Mouse (Mus musculus) limb, embryonic 14.5 days (tissue): ENCODE measurements at regions not wholly inside any gene's neighbourhood (a gene's known extent, or its start where the extent isn't known, plus 50 kb on each side); places are given as distances from the start of the nearest gene placed in this dataset.

Experiments
- ATAC-seq: fragments of 200-750 bp; cut with Nextera tagmentation; 2 replicates; pipeline ENCODE4 v1.8.0; 2017; ENCODE audit warnings: low read depth, moderate number of reproducible peaks, moderate TSS enrichment; ENCODE audit not compliant: low FRiP score
- DNase-seq: peaks from one replicate; pipeline ENCODE4 v3.0.0-alpha.2; 2015; ENCODE audit warnings: low spot score
- H3K27ac ChIP-seq: fragments of 300-500 bp; sonication (generic); replicated peaks from 2 replicates; pipeline ENCODE4 v1.5.1; 2014; ENCODE audit warnings: low read depth, mild to moderate bottlenecking, low read length, moderate library complexity, mixed read lengths
- H3K27me3 ChIP-seq: fragments of 300-500 bp; sonication (generic); 2 replicates; pipeline ENCODE4 v1.6.1; 2014; ENCODE audit warnings: low read length, mixed read lengths; ENCODE audit not compliant: control insufficient read depth, insufficient read depth
- H3K36me3 ChIP-seq: fragments of 300-500 bp; sonication (generic); 2 replicates; pipeline ENCODE4 v1.6.1; 2014; ENCODE audit warnings: mild to moderate bottlenecking, low read length, moderate library complexity, mixed read lengths; ENCODE audit not compliant: control insufficient read depth, insufficient read depth
- H3K4me1 ChIP-seq: fragments of 300-500 bp; sonication (generic); 2 replicates; pipeline ENCODE4 v1.6.1; 2014; ENCODE audit warnings: antibody characterized with exemption, low read length, mixed read lengths; ENCODE audit not compliant: control insufficient read depth, insufficient read depth
- H3K4me2 ChIP-seq: fragments of 300-500 bp; sonication (generic); replicated peaks from 2 replicates; pipeline ENCODE4 v1.6.1; 2014; ENCODE audit warnings: low read depth, mild to moderate bottlenecking, low read length, moderate library complexity; ENCODE audit not compliant: severe bottlenecking
- H3K4me3 ChIP-seq: fragments of 300-500 bp; sonication (generic); replicated peaks from 2 replicates; pipeline ENCODE4 v1.5.1; 2014; ENCODE audit warnings: low read length
- H3K9ac ChIP-seq: fragments of 300-500 bp; sonication (generic); 2 replicates; pipeline ENCODE4 v1.6.1; 2014; ENCODE audit warnings: mild to moderate bottlenecking, low read depth, low read length, moderate library complexity; ENCODE audit not compliant: severe bottlenecking
- H3K9me3 ChIP-seq: fragments of 300-500 bp; sonication (generic); 2 replicates; pipeline ENCODE4 v1.6.1; 2016; ENCODE audit warnings: low read length; ENCODE audit not compliant: control insufficient read depth
- POLR2A ChIP-seq: fragments of 200-500 bp; IDR thresholded peaks from 2 replicates; pipeline ENCODE4 v1.8.0; 2012; ENCODE audit warnings: inconsistent platforms, mild to moderate bottlenecking, moderate library complexity, borderline replicate concordance; ENCODE audit not compliant: insufficient read depth, insufficient read length; ENCODE audit errors: extremely low read depth
- WGBS: fragments of 180-500 bp; shearing (Covaris S2); extraction: QIAGEN DNeasy Blood & Tissue Kit; methylation state at CpG from one replicate; pipeline ENCODE4 v1.1.7; 2014; 5-methylcytosine and 5-hydroxymethylcytosine counted together

DNA sequence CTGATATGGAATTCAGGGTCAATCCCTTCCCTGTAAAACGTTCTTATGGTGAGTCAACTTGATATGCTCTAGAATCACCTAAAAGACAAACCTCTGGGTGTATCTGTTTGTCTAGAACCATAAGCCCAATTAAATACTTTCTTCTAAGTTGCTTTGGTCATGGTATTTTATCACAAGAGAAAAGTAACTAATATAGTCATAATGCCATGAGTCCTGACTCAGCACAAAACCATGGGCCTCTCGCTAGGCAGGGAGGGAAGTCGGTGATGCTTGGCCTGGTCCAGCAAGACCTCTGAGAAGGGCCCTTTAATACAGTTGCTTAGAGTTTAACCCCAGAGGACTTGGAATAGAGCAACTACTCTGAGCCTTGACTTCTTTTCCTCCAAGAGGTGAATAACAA, 153.7 kb downstream of the Dll1 start:
- no peak overlapping the region for H3K9ac ChIP-seq
- WGBS: 92% methylated on average over 3 of the region's 3 CpGs
- no peak overlapping the region for H3K27ac ChIP-seq
- no peak overlapping the region for H3K4me2 ChIP-seq
- peaks cover 4% of the 10 kb centered on the region; the same call in 1 of the 2 replicates for H3K4me1 ChIP-seq
- TF ChIP-seq POLR2A: no peak
- no peaks in the 10 kb centered on the region for H3K36me3 ChIP-seq
- DNase-seq (no peak), ATAC-seq (no peak)
- no peaks in the 10 kb centered on the region for H3K27me3 ChIP-seq
- H3K9me3 ChIP-seq: no peaks in the 10 kb centered on the region
- H3K4me3 ChIP-seq: no peak overlapping the region

DNA sequence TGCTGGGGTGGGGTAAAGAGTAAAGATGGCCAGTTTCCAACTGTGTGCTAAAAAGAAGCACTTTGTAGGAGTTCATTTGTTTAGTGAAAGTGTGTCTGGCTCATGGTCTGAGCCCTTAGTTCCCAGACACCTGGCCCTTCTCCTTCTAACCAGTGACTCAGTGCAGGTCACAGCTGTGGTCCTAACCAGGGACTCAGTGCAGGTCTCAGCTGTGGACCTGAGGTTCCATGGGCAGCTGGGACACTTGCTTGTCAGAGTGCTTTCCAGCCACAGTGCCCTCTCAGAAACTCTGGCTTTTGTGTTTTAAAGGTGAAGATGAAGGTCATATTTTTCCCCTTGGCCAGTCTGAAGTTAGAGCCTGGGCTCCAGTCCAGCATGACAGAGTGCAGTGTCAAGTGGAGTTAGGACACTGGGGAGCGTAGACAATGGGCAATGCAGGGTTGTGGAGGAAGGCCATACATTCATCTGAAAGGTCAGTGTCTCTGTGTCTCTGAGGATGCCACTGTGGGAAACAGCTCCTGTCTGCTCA, 162.5 kb downstream of the Dll1 start:
- no peaks in the 10 kb centered on the region for H3K4me1 ChIP-seq
- no peak overlapping the region for H3K27ac ChIP-seq
- TF ChIP-seq POLR2A: no peak
- 80% methylated on average over 1 of the region's 1 CpGs for WGBS
- no peaks in the 10 kb centered on the region for H3K9me3 ChIP-seq
- no peaks in the 10 kb centered on the region for H3K27me3 ChIP-seq
- no peak overlapping the region for H3K9ac ChIP-seq
- no peak for DNase-seq
- no peak for ATAC-seq
- H3K4me3 ChIP-seq: no peak overlapping the region
- H3K36me3 ChIP-seq: no peaks in the 10 kb centered on the region
- no peak overlapping the region for H3K4me2 ChIP-seq

DNA sequence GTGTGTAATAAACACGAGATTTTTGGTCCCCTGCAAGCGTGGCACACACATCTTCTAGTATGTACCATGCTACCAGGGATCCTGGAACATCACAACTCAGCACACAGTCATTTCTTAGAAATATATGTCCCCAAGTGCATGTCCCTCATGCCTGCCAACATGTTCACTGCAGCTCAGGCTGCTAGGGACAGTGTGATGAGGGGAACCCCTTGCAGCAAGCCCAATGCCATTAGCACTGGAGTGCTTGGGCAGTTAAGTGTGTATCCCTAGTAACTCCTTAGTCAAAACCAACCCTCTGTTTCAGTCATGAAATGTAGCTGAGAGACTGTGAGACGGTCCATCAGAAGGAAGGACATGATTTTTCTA, 167.5 kb upstream of the Gm3448 start:
- Histone ChIP-seq H3K9me3 (no peaks in the 10 kb centered on the region), H3K27me3 (no peaks in the 10 kb centered on the region), H3K27ac (no peak overlapping the region), H3K4me2 (peak overlapping the region; percentile 52), H3K9ac (no peak overlapping the region), H3K36me3 (no peaks in the 10 kb centered on the region), H3K4me1 (peaks cover 13% of the 10 kb centered on the region; the same call in 1 of the 2 replicates), H3K4me3 (no peak overlapping the region)
- WGBS: 47% methylated on average over 3 of the region's 3 CpGs
- DNase-seq (no peak), ATAC-seq (no peak)
- TF ChIP-seq POLR2A: no peak

DNA sequence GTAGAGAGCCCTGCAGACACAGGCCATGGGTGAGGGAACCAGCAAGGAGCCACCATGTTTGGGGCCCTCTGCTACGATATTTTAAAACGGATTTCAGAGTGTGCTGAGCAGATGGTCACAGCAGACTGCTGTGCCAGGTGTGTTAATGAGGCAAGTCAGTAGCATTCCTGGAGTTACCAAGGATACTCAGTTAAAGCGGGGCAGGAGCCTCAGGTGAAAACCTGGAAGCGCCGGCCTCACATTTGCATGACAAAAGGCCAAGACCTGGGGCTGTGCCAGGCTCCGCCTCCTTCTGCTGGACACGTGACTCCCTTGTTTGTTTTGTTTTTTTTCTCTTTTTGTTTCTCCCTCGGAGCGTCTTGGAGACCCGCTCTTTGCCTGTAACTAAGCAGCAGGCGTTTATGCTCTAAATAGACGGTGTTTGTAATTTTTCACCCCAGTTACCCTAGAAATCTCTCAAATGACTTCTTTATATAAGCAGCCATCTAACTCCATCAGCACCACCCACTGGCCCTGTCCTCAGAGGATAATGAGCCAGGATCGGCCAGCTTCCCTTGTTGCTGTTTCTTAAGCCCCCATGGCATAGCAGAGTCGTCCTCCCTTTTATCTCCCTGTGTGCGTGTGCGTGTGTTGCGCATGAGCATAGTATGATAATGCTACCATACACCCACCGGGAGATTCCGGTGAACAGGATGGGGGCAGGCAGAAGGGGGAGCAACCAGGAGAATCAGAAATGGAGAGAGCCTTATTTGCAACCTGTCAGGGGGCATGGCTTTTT, 166.9 kb upstream of the Gm3448 start:
- DNase-seq: peak; percentile 65

DNA sequence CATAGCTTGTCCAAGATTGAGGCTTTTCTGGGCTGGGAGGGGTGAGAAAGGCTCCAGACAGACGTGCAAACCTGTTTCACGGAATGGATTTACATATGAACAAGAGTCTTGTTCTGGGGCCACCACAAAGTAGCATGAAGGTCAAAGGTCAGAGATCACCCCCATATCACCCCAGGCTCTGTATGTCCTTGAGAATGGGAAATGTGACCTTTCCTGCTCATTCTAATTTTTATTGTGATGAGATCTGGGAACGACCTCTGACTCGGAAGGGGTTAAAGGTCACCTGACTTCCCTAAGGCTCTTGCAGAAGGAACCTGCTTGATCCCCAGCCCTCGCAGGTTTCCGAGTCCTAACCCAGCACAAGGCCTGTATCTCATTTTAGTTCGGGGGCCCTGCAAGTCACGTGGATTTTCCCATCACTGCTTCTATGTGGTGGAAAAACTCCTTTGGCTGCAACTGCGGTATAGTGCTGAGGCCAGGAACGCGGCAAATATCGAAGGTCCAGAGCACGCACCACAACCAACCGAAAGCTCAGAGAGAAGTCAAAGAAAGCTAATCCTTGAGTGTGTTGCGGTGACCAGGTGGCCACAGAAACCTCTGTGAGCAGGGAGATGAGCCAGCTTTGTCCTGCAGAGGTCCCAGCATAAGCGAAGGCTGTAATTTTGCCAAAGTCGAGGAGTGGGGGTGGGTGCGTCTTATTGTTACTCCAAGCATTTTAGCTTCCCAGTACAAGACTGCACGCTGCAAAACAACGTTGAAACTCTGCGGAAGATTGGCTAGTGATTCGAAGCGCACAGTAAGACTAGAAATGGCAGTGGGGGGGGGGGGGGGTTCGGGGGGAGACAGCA, 166.1 kb upstream of the Gm3448 start:
- H3K9ac ChIP-seq: peak overlapping the region; percentile 45
- H3K4me2 ChIP-seq: peak overlapping the region; percentile 52
- H3K27me3 ChIP-seq: no peaks in the 10 kb centered on the region
- H3K27ac ChIP-seq: no peak overlapping the region
- no peak for TF ChIP-seq POLR2A
- ATAC-seq (no peak; the same call in 1 of the 2 replicates), DNase-seq (no peak)
- H3K9me3 ChIP-seq: no peaks in the 10 kb centered on the region
- H3K4me1 ChIP-seq: peaks cover 13% of the 10 kb centered on the region; the same call in 1 of the 2 replicates
- peak overlapping the region; percentile 26 for H3K4me3 ChIP-seq
- no peaks in the 10 kb centered on the region for H3K36me3 ChIP-seq
- 35% methylated on average over 23 of the region's 24 CpGs for WGBS

More for the DNA sequence above, 166.9 kb upstream of the Gm3448 start:
- Histone ChIP-seq H3K4me2 (peak overlapping the region; percentile 52), H3K4me1 (peaks cover 13% of the 10 kb centered on the region; the same call in 1 of the 2 replicates), H3K36me3 (no peaks in the 10 kb centered on the region), H3K4me3 (peak overlapping the region; percentile 26), H3K27me3 (no peaks in the 10 kb centered on the region), H3K9me3 (no peaks in the 10 kb centered on the region), H3K27ac (no peak overlapping the region), H3K9ac (peak overlapping the region; percentile 45)
- WGBS: 6% methylated on average over 19 of the region's 19 CpGs
- peak; percentile 53 for ATAC-seq
- no peak for TF ChIP-seq POLR2A
